Mouse (Mus musculus): ENCODE measurements around the gene Ppm1g.
"Not testable (repeated sequence)": the region's sequence is repeated elsewhere in the genome, so short reads cannot be mapped to it uniquely, and the experiment has no call there.

Ppm1g gene

GRCm38 (mm10) chr5:31219070-31219469 lies 1.4 kb downstream of the Ppm1g start:
- no peak for DNase-seq (ENCODE audit: low spot score in 2 of 2)

GRCm38 (mm10) chr5:31218294-31218693 lies 2.2 kb downstream of the Ppm1g start:
- DNase-seq (ENCODE audit: low spot score in 2 of 2), result no peak

- not testable (repeated sequence) for DNase-seq (ENCODE audit: low spot score in 2 of 2)
Observed at GRCm38 (mm10) chr5:31216554-31216953, 3.9 kb downstream of the Ppm1g start.

- DNase-seq (ENCODE audit: low spot score in 2 of 2), result no peak
Observed at GRCm38 (mm10) chr5:31204421-31204820, 16.1 kb downstream of the Ppm1g start.

- DNase-seq (ENCODE audit: low spot score in 2 of 2), result no peak
Observed at GRCm38 (mm10) chr5:31203866-31204265, 16.6 kb downstream of the Ppm1g start.

- no peak for DNase-seq (ENCODE audit: low spot score in 2 of 2)
Observed at GRCm38 (mm10) chr5:31202933-31203332, 17.6 kb downstream of the Ppm1g start.

- DNase-seq (ENCODE audit: low spot score in 2 of 2), result peak; percentile 88 to 96
Observed at GRCm38 (mm10) chr5:31201742-31202590, 18.5 kb downstream of the Ppm1g start, which contains the start of gene Zfp513. Gene Zfp513 (minus strand): TSS chr5:31202303.

- DNase-seq (ENCODE audit: low spot score in 2 of 2), result no peak
Observed at GRCm38 (mm10) chr5:31201042-31201741, 19.3 kb downstream of the Ppm1g start.

GRCm38 (mm10) chr5:31200327-31200768 lies 20.1 kb downstream of the Ppm1g start:
- DNase-seq (ENCODE audit: low spot score in 2 of 2), result no peak

- no peak for DNase-seq (ENCODE audit: low spot score in 2 of 2)
Observed at GRCm38 (mm10) chr5:31199893-31200292, 20.6 kb downstream of the Ppm1g start.

GRCm38 (mm10) chr5:31199321-31199892 lies 21.1 kb downstream of the Ppm1g start:
- no peak for DNase-seq (ENCODE audit: low spot score in 2 of 2)

- DNase-seq (ENCODE audit: low spot score in 2 of 2), result no peak
Observed at GRCm38 (mm10) chr5:31198616-31199320, 21.7 kb downstream of the Ppm1g start.

GRCm38 (mm10) chr5:31198170-31198569 lies 22.3 kb downstream of the Ppm1g start:
- no peak for DNase-seq (ENCODE audit: low spot score in 2 of 2)

GRCm38 (mm10) chr5:31197072-31197471 lies 23.4 kb downstream of the Ppm1g start:
- no peak for DNase-seq (ENCODE audit: low spot score in 2 of 2)

GRCm38 (mm10) chr5:31196207-31196606 lies 24.3 kb downstream of the Ppm1g start:
- DNase-seq (ENCODE audit: low spot score in 2 of 2), result no peak

GRCm38 (mm10) chr5:31195671-31196070 lies 24.8 kb downstream of the Ppm1g start:
- no peak for DNase-seq (ENCODE audit: low spot score in 2 of 2)

- no peak for DNase-seq (ENCODE audit: low spot score in 2 of 2)
Observed at GRCm38 (mm10) chr5:31194486-31195485, 25.7 kb downstream of the Ppm1g start.

GRCm38 (mm10) chr5:31193631-31194281 lies 26.7 kb downstream of the Ppm1g start:
- DNase-seq (ENCODE audit: low spot score in 2 of 2), result no peak

GRCm38 (mm10) chr5:31192939-31193630 lies 27.4 kb downstream of the Ppm1g start, which contains the start of the genes Snx17 and Eif2b4:
Gene Snx17 (plus strand): TSS chr5:31193227.
Gene Eif2b4 (minus strand): TSS chr5:31193430.
- DNase-seq (ENCODE audit: low spot score in 2 of 2), result peak; percentile 99 to 100
